Mouse (Mus musculus): ENCODE measurements around the gene Rassf6. TPM values are rescaled to one million over a fixed set of nuclear protein-coding genes. Genes with fewer than 3 reads are reported as not detected.

Rassf6 gene
- polyA plus RNA-seq, 1 experiment from 2014 or later = 27.8 TPM

GRCm38 (mm10) chr5:90628530-90628929 is 11.9 kb downstream of the Rassf6 start:
- Histone ChIP-seq H3K36me3 (ENCODE audit: insufficient read depth, low read length) (no peaks in the 10 kb centered on the region), H3K4me2 (ENCODE audit: low read length) (no peak overlapping the region), H3K4me3 (replicated peaks; ENCODE audit: low read depth, low read length) (no peak overlapping the region), H3K9me3 (replicated peaks; ENCODE audit: low read length) (no peaks in the 10 kb centered on the region), H3K27me3 (ENCODE audit: insufficient read depth, low read length) (no peaks in the 10 kb centered on the region), H3K4me1 (replicated peaks; ENCODE audit: insufficient read depth, low read length) (0 out of 2 replicates have a peak, but pooled peaks cover 5% of the 10 kb centered on the region), H3K9ac (ENCODE audit: low read depth, low read length) (no peak overlapping the region), H3K27ac (no peak overlapping the region)
- no peak for TF ChIP-seq CTCF (IDR thresholded peaks at IDR 0.05; ENCODE audit: low read depth)
- no peak for DNase-seq (ENCODE audit: low spot score)
- no peak for ATAC-seq (replicated peaks; ENCODE audit: low FRiP score, low read depth)
- 68% methylated on average over 1 of the region's 1 CpGs for WGBS

- Histone ChIP-seq H3K4me1 (replicated peaks; ENCODE audit: insufficient read depth, low read length) (0 out of 2 replicates have a peak, but pooled peaks cover 5% of the 10 kb centered on the region), H3K27ac (no peak overlapping the region), H3K4me3 (replicated peaks; ENCODE audit: low read depth, low read length) (no peak overlapping the region), H3K9me3 (replicated peaks; ENCODE audit: low read length) (no peaks in the 10 kb centered on the region), H3K27me3 (ENCODE audit: insufficient read depth, low read length) (no peaks in the 10 kb centered on the region), H3K9ac (ENCODE audit: low read depth, low read length) (no peak overlapping the region), H3K4me2 (ENCODE audit: low read length) (no peak overlapping the region), H3K36me3 (ENCODE audit: insufficient read depth, low read length) (no peaks in the 10 kb centered on the region)
- 72% methylated on average over 3 of the region's 3 CpGs for WGBS
- DNase-seq (ENCODE audit: low spot score) (no peak), ATAC-seq (replicated peaks; ENCODE audit: low FRiP score, low read depth) (no peak)
- TF ChIP-seq CTCF (IDR thresholded peaks at IDR 0.05; ENCODE audit: low read depth) = no peak
These were observed 12.4 kb downstream of the Rassf6 start for GRCm38 (mm10) chr5:90628011-90628410.

GRCm38 (mm10) chr5:90627423-90627822 is 13.0 kb downstream of the Rassf6 start:
- WGBS = 66% methylated on average over 4 of the region's 4 CpGs
- TF ChIP-seq CTCF (IDR thresholded peaks at IDR 0.05; ENCODE audit: low read depth) = no peak
- no peaks in the 10 kb centered on the region for H3K9me3 ChIP-seq (replicated peaks; ENCODE audit: low read length)

GRCm38 (mm10) chr5:90624708-90625425 is 15.6 kb downstream of the Rassf6 start:
- Histone ChIP-seq H3K4me1 (replicated peaks; ENCODE audit: insufficient read depth, low read length) (0 out of 2 replicates have a peak, but pooled peaks cover 5% of the 10 kb centered on the region), H3K4me3 (replicated peaks; ENCODE audit: low read depth, low read length) (no peak overlapping the region), H3K27ac (peak overlapping the region; percentile 66), H3K36me3 (ENCODE audit: insufficient read depth, low read length) (no peaks in the 10 kb centered on the region), H3K4me2 (ENCODE audit: low read length) (no peak overlapping the region), H3K27me3 (ENCODE audit: insufficient read depth, low read length) (no peaks in the 10 kb centered on the region), H3K9ac (ENCODE audit: low read depth, low read length) (no peak overlapping the region), H3K9me3 (replicated peaks; ENCODE audit: low read length) (no peaks in the 10 kb centered on the region)
- no peak for TF ChIP-seq CTCF (IDR thresholded peaks at IDR 0.05; ENCODE audit: low read depth)
- ATAC-seq (replicated peaks; ENCODE audit: low FRiP score, low read depth) = peak; percentile 74; the same call in 1 of the 2 replicates
- peak; percentile 36 for DNase-seq (ENCODE audit: low spot score)
- 56% methylated on average over 18 of the region's 18 CpGs for WGBS

More at GRCm38 (mm10) chr5:90627423-90627822, 13.0 kb downstream of the Rassf6 start:
- Histone ChIP-seq H3K9ac (ENCODE audit: low read depth, low read length) (no peak overlapping the region), H3K36me3 (ENCODE audit: insufficient read depth, low read length) (no peaks in the 10 kb centered on the region), H3K27ac (0 out of 2 replicates have a peak overlapping the region, but pooled peaks have one; percentile 25), H3K4me3 (replicated peaks; ENCODE audit: low read depth, low read length) (no peak overlapping the region), H3K27me3 (ENCODE audit: insufficient read depth, low read length) (no peaks in the 10 kb centered on the region), H3K4me2 (ENCODE audit: low read length) (no peak overlapping the region), H3K4me1 (replicated peaks; ENCODE audit: insufficient read depth, low read length) (0 out of 2 replicates have a peak, but pooled peaks cover 5% of the 10 kb centered on the region)
- no peak for ATAC-seq (replicated peaks; ENCODE audit: low FRiP score, low read depth)
- DNase-seq (ENCODE audit: low spot score) = peak; percentile 25

- H3K9ac ChIP-seq (ENCODE audit: low read depth, low read length) = no peak overlapping the region
- no peak overlapping the region for H3K4me3 ChIP-seq (replicated peaks; ENCODE audit: low read depth, low read length)
- WGBS = 63% methylated on average over 2 of the region's 2 CpGs
- H3K4me1 ChIP-seq (replicated peaks; ENCODE audit: insufficient read depth, low read length) = 0 out of 2 replicates have a peak, but pooled peaks cover 5% of the 10 kb centered on the region
- TF ChIP-seq CTCF (IDR thresholded peaks at IDR 0.05; ENCODE audit: low read depth) = no peak
- no peak overlapping the region for H3K27ac ChIP-seq
- H3K4me2 ChIP-seq (ENCODE audit: low read length) = no peak overlapping the region
- ATAC-seq (replicated peaks; ENCODE audit: low FRiP score, low read depth) (no peak), DNase-seq (ENCODE audit: low spot score) (no peak)
- H3K9me3 ChIP-seq (replicated peaks; ENCODE audit: low read length) = no peaks in the 10 kb centered on the region
- no peaks in the 10 kb centered on the region for H3K36me3 ChIP-seq (ENCODE audit: insufficient read depth, low read length)
- H3K27me3 ChIP-seq (ENCODE audit: insufficient read depth, low read length) = no peaks in the 10 kb centered on the region
These were observed 17.2 kb downstream of the Rassf6 start for GRCm38 (mm10) chr5:90623209-90623608.

GRCm38 (mm10) chr5:90621726-90622125 is 18.7 kb downstream of the Rassf6 start:
- Histone ChIP-seq H3K27ac (no peak overlapping the region), H3K27me3 (ENCODE audit: insufficient read depth, low read length) (no peaks in the 10 kb centered on the region), H3K9me3 (replicated peaks; ENCODE audit: low read length) (no peaks in the 10 kb centered on the region), H3K9ac (ENCODE audit: low read depth, low read length) (no peak overlapping the region), H3K36me3 (ENCODE audit: insufficient read depth, low read length) (no peaks in the 10 kb centered on the region), H3K4me1 (replicated peaks; ENCODE audit: insufficient read depth, low read length) (0 out of 2 replicates have a peak, but pooled peaks cover 8% of the 10 kb centered on the region), H3K4me2 (ENCODE audit: low read length) (no peak overlapping the region), H3K4me3 (replicated peaks; ENCODE audit: low read depth, low read length) (no peak overlapping the region)
- no peak for ATAC-seq (replicated peaks; ENCODE audit: low FRiP score, low read depth)
- no peak for DNase-seq (ENCODE audit: low spot score)
- no peak for TF ChIP-seq CTCF (IDR thresholded peaks at IDR 0.05; ENCODE audit: low read depth)
- WGBS = 90% methylated on average over 6 of the region's 6 CpGs
